Mouse (Mus musculus) cortical plate, adult 2 months (tissue): ENCODE measurements around the gene Adarb1. TPM values are rescaled to one million over a fixed set of nuclear protein-coding genes. Genes with fewer than 3 reads are reported as not detected.

Experiments used
- H3K27ac ChIP-seq: fragments of 200-500 bp; 2 replicates; pipeline ENCODE4 v1.5.1; 2012; ENCODE audit warnings: low read length, control low read depth, inconsistent platforms; ENCODE audit not compliant: insufficient read depth
- H3K4me1 ChIP-seq: fragments of 200-500 bp; 2 replicates; pipeline ENCODE4 v1.6.1; 2011; ENCODE audit warnings: low read length; ENCODE audit not compliant: control insufficient read depth, insufficient read depth
- H3K4me3 ChIP-seq: fragments of 200-500 bp; 2 replicates; pipeline ENCODE4 v1.5.1; 2011; ENCODE audit warnings: mild to moderate bottlenecking, low read length, control low read depth; ENCODE audit not compliant: insufficient read depth
- CTCF ChIP-seq: fragments of 200-500 bp; IDR thresholded peaks from 2 replicates; pipeline ENCODE4 v1.5.1; 2011; ENCODE audit warnings: mild to moderate bottlenecking, control low read depth, low read length; ENCODE audit not compliant: insufficient read depth; ENCODE audit errors: extremely low read depth
- POLR2A ChIP-seq: fragments of 200-500 bp; IDR thresholded peaks from 2 replicates; pipeline ENCODE4 v1.6.1; 2011; ENCODE audit warnings: mild to moderate bottlenecking, low read length, control low read depth; ENCODE audit not compliant: insufficient read depth; ENCODE audit errors: extremely low read depth
- polyA plus RNA-seq: library from polyadenylated mRNA; depleted of rRNA; stranded (reverse); fragments of >200 nt; gene quantifications from 2 replicates; pipeline ENCODE4 v1.2.3, GENCODE M21; 2012

The Adarb1 gene
- polyA plus RNA-seq, 1 experiment: 105 TPM

DNA sequence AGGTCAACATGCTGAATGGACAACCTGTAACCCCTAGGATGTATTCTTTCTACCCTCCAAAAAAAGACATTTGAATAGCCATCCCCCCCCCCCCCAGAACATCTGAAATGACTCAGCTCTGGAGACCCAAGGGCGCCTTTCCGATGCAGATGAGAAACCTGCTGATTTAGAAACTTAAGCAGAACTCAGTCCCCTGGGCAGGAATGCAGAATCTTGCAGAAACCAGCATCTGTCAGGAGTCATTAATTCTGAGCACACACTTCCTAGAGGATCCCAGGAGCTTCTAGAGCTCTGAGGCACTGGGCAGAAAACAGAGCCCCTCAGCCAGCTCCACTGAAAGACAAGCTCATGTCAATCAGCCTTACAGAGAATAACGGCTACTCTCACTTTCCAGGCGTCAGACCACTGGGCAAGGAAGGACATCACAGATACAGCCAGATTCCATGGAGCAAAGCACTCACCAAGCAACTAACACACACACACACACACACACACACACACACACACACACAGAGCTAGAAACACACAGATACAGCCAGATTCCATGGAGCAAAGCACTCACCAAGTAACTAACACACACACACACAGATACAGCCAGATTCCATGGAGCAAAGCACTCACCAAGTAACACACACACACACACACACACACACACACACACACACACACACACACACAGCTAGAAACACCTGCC, 113.1 kb downstream of the Adarb1 start:
- Histone ChIP-seq H3K4me1 (no peaks in the 10 kb centered on the region), H3K4me3 (no peak overlapping the region), H3K27ac (no peak overlapping the region)
- TF ChIP-seq POLR2A: no peak
- no peak for TF ChIP-seq CTCF

DNA sequence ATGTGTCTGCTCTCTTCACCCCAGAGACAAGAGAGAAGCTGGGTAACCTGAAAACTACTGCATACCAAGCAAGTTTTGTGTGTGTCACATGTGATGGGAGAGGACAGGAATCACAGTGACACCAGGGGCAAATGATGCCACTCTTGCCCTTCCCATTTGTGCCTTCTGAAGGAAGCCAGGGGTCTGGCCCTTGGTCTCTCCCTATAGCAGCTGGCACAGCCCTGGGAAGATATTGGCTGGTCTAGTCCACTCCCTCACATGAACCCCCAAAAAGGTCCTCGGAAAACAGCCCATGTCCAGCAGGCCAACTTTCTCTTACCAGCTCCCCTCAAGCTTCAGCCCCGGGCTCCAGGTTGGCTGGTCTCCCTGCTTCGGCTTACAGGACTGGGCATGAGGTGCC, 113.7 kb downstream of the Adarb1 start:
- Histone ChIP-seq H3K4me1 (no peaks in the 10 kb centered on the region), H3K27ac (no peak overlapping the region), H3K4me3 (no peak overlapping the region)
- TF ChIP-seq CTCF (no peak), POLR2A (no peak)

DNA sequence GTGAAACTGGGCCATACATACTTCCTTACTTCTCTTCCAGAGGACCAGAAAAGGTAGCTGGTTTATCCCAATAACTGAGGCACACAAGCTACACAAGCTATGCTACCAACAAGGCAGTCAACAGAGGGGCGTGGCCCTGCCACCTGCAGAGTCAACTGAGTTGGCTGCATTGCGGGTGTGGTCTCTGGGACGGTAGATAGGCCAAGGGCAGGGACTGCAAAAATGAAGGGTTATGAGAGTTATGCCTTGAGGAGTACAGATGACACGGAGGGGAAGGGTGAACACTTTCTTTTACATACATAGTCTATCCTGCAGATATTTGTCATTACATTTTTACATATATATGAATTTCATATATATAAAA, 117.2 kb downstream of the Adarb1 start:
- Histone ChIP-seq H3K27ac (no peak overlapping the region), H3K4me3 (no peak overlapping the region), H3K4me1 (no peaks in the 10 kb centered on the region)
- no peak for TF ChIP-seq CTCF
- TF ChIP-seq POLR2A: no peak

DNA sequence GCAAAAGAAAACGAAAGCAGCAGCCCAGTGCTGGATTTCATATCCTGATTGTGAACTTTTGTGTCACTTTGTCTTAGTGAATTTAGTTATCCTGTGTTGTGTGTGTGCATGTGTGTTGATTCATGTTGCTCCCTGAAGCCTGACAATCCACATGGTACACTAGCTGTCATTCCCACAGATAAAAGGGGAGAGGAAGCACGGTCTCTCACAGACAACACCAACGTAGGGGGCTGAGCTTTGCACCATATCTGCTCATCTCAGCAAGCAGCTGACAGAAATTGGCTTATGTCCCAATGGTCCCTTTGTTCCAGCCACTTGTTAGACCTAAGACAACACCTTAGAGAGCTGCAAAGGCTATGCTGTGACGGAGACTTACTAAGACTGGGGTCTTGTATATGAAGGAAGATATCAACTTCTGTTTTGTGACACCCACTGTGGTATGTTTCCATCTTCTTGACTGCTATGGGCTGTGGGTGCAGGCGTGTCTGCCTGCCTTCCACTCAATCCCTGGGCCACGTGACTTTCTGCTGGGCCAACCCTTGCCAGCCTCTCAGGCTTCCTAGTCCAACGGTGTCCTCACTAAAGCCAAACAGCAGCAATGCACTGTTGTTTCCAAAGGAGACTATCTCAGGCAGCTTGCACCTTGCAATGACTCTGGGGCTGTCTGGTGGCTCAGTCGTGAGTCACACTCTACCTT, 117.7 kb downstream of the Adarb1 start:
- TF ChIP-seq POLR2A: no peak
- no peak for TF ChIP-seq CTCF
- H3K4me3 ChIP-seq: no peak overlapping the region
- no peak overlapping the region for H3K27ac ChIP-seq
- H3K4me1 ChIP-seq: no peaks in the 10 kb centered on the region

DNA sequence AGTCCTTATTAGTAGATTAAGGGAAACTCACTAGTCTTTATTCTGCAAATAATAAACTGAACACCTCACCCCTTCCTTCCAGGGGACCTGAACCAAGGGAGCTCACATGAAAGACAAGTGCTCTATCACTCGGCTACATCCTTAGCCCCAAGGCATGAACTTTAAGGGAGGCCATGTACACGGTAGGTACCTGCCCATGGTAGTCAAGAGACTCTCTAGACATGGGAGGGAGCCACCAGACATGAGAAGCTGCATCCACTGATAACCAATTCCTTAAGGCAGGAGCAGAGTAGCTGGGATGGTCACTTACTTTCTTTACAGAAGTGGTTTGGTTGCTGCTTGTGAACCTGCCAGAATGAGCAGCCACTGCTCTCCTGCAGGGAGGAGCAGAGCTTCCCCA, 118.9 kb downstream of the Adarb1 start:
- no peak overlapping the region for H3K27ac ChIP-seq
- TF ChIP-seq CTCF (no peak), POLR2A (no peak)
- H3K4me3 ChIP-seq: no peak overlapping the region
- H3K4me1 ChIP-seq: no peaks in the 10 kb centered on the region

DNA sequence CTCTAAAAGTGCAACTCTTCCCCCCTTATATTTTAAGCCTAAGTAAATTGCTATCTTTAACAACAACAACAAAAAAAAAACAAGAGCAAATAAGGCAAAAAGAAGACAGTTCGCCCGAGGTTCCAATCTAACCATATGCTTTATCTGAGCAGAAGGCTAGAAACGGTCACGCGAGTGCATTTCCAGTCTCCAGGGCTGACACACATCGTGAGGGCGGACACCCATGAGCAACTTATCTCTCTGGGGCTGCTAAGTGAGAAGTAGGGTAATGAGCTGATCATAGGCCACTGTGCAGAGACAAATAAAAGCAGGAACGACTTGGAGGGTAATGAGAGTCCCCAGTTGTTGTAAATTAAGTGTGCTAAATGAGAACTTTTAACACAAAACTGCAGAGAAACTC, 119.4 kb downstream of the Adarb1 start:
- Histone ChIP-seq H3K4me1 (no peaks in the 10 kb centered on the region), H3K4me3 (no peak overlapping the region), H3K27ac (no peak overlapping the region)
- TF ChIP-seq POLR2A (no peak), CTCF (no peak)

DNA sequence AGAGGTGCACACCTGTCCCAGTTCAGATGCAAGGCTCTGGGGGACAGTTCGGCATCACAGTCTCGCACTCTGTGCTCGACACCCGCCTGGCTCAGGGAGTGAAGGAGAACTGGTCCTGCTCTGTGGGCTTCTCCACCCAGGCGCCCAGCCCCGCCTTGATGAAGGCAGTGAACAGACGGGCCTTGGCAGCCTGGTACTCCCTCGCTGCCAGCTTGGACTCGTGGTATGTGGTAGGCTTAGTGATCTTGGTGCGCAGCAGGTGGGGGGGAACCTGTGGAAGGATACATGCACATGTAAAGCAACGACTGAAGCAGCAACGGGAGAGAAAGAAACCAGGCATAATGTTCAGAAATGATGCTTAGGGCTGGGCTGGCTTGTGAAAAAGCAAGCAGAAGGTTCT, 123.4 kb downstream of the Adarb1 start:
- TF ChIP-seq POLR2A (no peak), CTCF (no peak)
- Histone ChIP-seq H3K4me1 (peaks cover 2% of the 10 kb centered on the region; the same call in 1 of the 2 replicates), H3K4me3 (no peak overlapping the region), H3K27ac (no peak overlapping the region)

DNA sequence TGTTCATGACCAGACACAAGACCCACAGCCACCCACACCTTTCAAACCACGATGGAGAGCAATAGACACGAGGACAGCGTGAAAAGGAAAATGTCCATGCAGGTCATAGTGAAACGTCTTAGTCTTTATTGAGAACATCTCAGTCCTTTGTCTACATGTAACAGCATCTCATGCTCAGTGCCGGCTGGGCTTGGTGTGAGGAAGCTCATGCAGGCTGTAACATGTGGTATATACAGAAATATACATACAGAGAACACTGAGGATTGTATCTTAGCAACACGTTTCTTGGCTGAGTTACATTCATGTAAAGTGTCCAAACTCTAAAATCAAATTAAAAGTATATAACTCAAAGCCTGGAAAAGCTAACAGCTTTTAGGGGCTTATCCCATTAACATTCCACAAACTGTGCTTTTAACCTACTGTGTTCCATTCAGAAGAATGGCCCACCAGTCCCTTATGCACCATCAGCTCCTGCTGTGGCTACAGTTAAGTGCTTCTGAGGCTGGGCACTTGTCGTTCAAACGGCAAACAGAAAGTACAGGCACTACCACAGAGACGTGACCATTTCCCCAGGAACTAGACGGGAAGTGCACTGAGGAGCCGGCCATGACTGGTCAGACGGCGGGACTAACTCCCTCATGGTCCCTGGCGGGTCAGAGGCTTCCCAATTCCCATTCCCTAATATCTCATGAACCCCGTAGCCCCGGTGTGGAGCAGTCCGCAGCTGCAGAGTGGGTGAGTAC, 127.3 kb downstream of the Adarb1 start:
- H3K27ac ChIP-seq: no peak overlapping the region
- H3K4me3 ChIP-seq: no peak overlapping the region
- TF ChIP-seq CTCF: no peak
- H3K4me1 ChIP-seq: peaks cover 4% of the 10 kb centered on the region; the same call in 1 of the 2 replicates

DNA sequence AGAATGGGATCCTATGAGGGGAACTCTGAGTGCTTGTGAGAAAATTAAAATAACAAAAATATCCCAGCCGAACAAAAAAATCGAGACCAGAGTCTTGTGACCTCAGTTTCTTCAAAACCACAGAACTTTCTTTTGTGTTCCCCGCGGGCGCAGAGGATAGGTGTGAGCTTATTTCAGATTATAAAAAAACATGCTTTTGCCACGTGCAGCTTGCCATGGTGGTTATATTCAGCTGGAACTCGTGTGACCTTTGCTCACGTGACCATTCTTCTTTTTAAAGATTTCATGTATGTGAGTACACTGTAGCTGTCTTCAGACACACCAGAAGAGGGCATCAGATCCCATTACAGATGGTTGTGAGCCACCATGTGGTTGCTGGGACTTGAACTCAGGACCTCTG, 128.5 kb downstream of the Adarb1 start:
- H3K4me1 ChIP-seq: peaks cover 4% of the 10 kb centered on the region; the same call in 1 of the 2 replicates
- TF ChIP-seq CTCF: no peak
- no peak for TF ChIP-seq POLR2A
- H3K4me3 ChIP-seq: no peak overlapping the region
- H3K27ac ChIP-seq: no peak overlapping the region
